Mouse (Mus musculus) liver, embryonic 11.5 days (tissue): ENCODE data around the gene Adcyap1. TPM values are rescaled to one million over a fixed set of nuclear protein-coding genes. Genes with fewer than 3 reads are reported as not detected.

Experiments used
- ATAC-seq: fragments of 200-750 bp; cut with Nextera tagmentation; replicated peaks from 2 replicates; pipeline ENCODE4 v1.8.0; 2017; ENCODE audit warnings: moderate number of reproducible peaks, mild to moderate bottlenecking, moderate TSS enrichment, moderate library complexity; ENCODE audit not compliant: low FRiP score
- DNase-seq: peaks from one replicate; pipeline ENCODE4 v3.0.0-alpha.2; 2017; ENCODE audit warnings: low spot score
- H3K27ac ChIP-seq: fragments of 300-500 bp; sonication (generic); 2 replicates; pipeline ENCODE4 v1.5.1; 2014; ENCODE audit warnings: mild to moderate bottlenecking, low read depth, low read length, control low read depth
- H3K27me3 ChIP-seq: fragments of 300-500 bp; sonication (generic); replicated peaks from 2 replicates; pipeline ENCODE4 v1.6.1; 2014; ENCODE audit warnings: low read length, mixed read lengths; ENCODE audit not compliant: control insufficient read depth, insufficient read depth
- H3K36me3 ChIP-seq: fragments of 300-500 bp; sonication (generic); 2 replicates; pipeline ENCODE4 v1.6.1; 2014; ENCODE audit warnings: mild to moderate bottlenecking, low read length, moderate library complexity, mixed read lengths; ENCODE audit not compliant: control insufficient read depth, insufficient read depth
- H3K4me1 ChIP-seq: fragments of 300-500 bp; sonication (generic); replicated peaks from 2 replicates; pipeline ENCODE4 v1.6.1; 2014; ENCODE audit warnings: low read length, mixed read lengths; ENCODE audit not compliant: control insufficient read depth, insufficient read depth
- H3K4me2 ChIP-seq: fragments of 300-500 bp; sonication (generic); 2 replicates; pipeline ENCODE4 v1.6.1; 2014; ENCODE audit warnings: mild to moderate bottlenecking, control low read depth, moderate library complexity
- H3K4me3 ChIP-seq: fragments of 300-500 bp; sonication (generic); 2 replicates; pipeline ENCODE4 v1.5.1; 2014; ENCODE audit warnings: low read depth, low read length, control low read depth
- H3K9ac ChIP-seq: fragments of 300-500 bp; sonication (generic); 2 replicates; pipeline ENCODE4 v1.6.1; 2014; ENCODE audit warnings: low read depth, low read length, control low read depth
- H3K9me3 ChIP-seq: fragments of 300-500 bp; sonication (generic); 2 replicates; pipeline ENCODE4 v1.6.1; 2016; ENCODE audit warnings: low read length, inconsistent platforms, mixed read lengths; ENCODE audit not compliant: control insufficient read depth
- WGBS: fragments of 180-500 bp; shearing (Covaris S2); extraction: QIAGEN DNeasy Blood & Tissue Kit; methylation state at CpG from one replicate; pipeline ENCODE4 v1.1.7; 2014; 5-methylcytosine and 5-hydroxymethylcytosine counted together
- polyA plus RNA-seq: library from polyadenylated mRNA; unstranded; fragments of >200 nt; fragmentation: Nextera tagmentation; extraction: Ambion mirVana; gene quantifications from 2 replicates; pipeline ENCODE4 v1.2.1, GENCODE M21; 2014

The Adcyap1 gene
- polyA plus RNA-seq, 1 experiment from 2014 or later, result 0.11 TPM

GRCm38 (mm10) chr17:93201265-93201925 is 2.6 kb downstream of the Adcyap1 start:
- Histone ChIP-seq H3K9ac (no peak overlapping the region), H3K27ac (no peak overlapping the region), H3K4me2 (no peak overlapping the region), H3K4me3 (no peak overlapping the region), H3K27me3 (peaks cover 70% of the 10 kb centered on the region), H3K9me3 (no peaks in the 10 kb centered on the region), H3K4me1 (no peaks in the 10 kb centered on the region), H3K36me3 (no peaks in the 10 kb centered on the region)
- 3% methylated on average over 16 of the region's 16 CpGs for WGBS
- DNase-seq (no peak), ATAC-seq (no peak)

GRCm38 (mm10) chr17:93202165-93203075 is 3.6 kb downstream of the Adcyap1 start:
- ATAC-seq, result no peak
- Histone ChIP-seq H3K4me1 (no peaks in the 10 kb centered on the region), H3K9me3 (no peaks in the 10 kb centered on the region), H3K9ac (no peak overlapping the region), H3K27me3 (peaks cover 70% of the 10 kb centered on the region), H3K4me3 (0 out of 2 replicates have a peak overlapping the region, but pooled peaks have one; percentile 5), H3K36me3 (no peaks in the 10 kb centered on the region), H3K27ac (no peak overlapping the region), H3K4me2 (peak overlapping the region; percentile 21)
- WGBS, result 2% methylated on average over 44 of the region's 44 CpGs
- DNase-seq, result no peak

GRCm38 (mm10) chr17:93203076-93204031 is 4.5 kb downstream of the Adcyap1 start:
- no peaks in the 10 kb centered on the region for H3K9me3 ChIP-seq
- H3K27me3 ChIP-seq, result peaks cover 64% of the 10 kb centered on the region
- H3K4me3 ChIP-seq, result no peak overlapping the region; the same call in 1 of the 2 replicates
- H3K27ac ChIP-seq, result no peak overlapping the region
- H3K4me1 ChIP-seq, result no peaks in the 10 kb centered on the region
- WGBS, result under 1% methylated on average over 34 of the region's 34 CpGs
- H3K36me3 ChIP-seq, result no peaks in the 10 kb centered on the region
- DNase-seq (no peak), ATAC-seq (no peak)
- peak overlapping the region; percentile 39 for H3K4me2 ChIP-seq
- H3K9ac ChIP-seq, result no peak overlapping the region

- ATAC-seq (no peak), DNase-seq (no peak)
- Histone ChIP-seq H3K36me3 (no peaks in the 10 kb centered on the region), H3K4me2 (no peak overlapping the region), H3K9me3 (no peaks in the 10 kb centered on the region), H3K4me1 (no peaks in the 10 kb centered on the region), H3K4me3 (no peak overlapping the region), H3K9ac (no peak overlapping the region), H3K27me3 (no peaks in the 10 kb centered on the region), H3K27ac (no peak overlapping the region)
- WGBS, result 84% methylated on average over 6 of the region's 6 CpGs
Observed at GRCm38 (mm10) chr17:93217785-93218184, 19.0 kb downstream of the Adcyap1 start.

GRCm38 (mm10) chr17:93218640-93219039 is 19.8 kb downstream of the Adcyap1 start:
- Histone ChIP-seq H3K27ac (no peak overlapping the region), H3K4me2 (no peak overlapping the region), H3K36me3 (no peaks in the 10 kb centered on the region), H3K9ac (no peak overlapping the region), H3K4me3 (no peak overlapping the region), H3K27me3 (no peaks in the 10 kb centered on the region), H3K4me1 (no peaks in the 10 kb centered on the region), H3K9me3 (no peaks in the 10 kb centered on the region)
- WGBS, result 70% methylated on average over 2 of the region's 2 CpGs
- no peak for DNase-seq
- ATAC-seq, result no peak

- DNase-seq (no peak), ATAC-seq (no peak)
- Histone ChIP-seq H3K9ac (no peak overlapping the region), H3K27ac (no peak overlapping the region), H3K9me3 (no peaks in the 10 kb centered on the region), H3K4me3 (no peak overlapping the region), H3K4me1 (no peaks in the 10 kb centered on the region), H3K4me2 (no peak overlapping the region), H3K36me3 (no peaks in the 10 kb centered on the region), H3K27me3 (no peaks in the 10 kb centered on the region)
Observed at GRCm38 (mm10) chr17:93237355-93237754, 38.5 kb downstream of the Adcyap1 start.
